Mouse (Mus musculus) E14TG2a.4 (cell line): ENCODE results near the gene Cerk.

Source experiments
- CTCF ChIP-seq: conservative IDR thresholded peaks from 2 replicates; pipeline ENCODE4 v1.5.1; 2014; ENCODE audit warnings: low read length
- NANOG ChIP-seq: IDR thresholded peaks from 2 replicates; pipeline ENCODE4 v1.6.1; 2014; ENCODE audit warnings: borderline replicate concordance, low read length, mixed read lengths
- POU5F1 ChIP-seq: IDR thresholded peaks from 2 replicates; pipeline ENCODE4 v1.6.1; 2014; ENCODE audit warnings: low read length, borderline replicate concordance

DNA sequence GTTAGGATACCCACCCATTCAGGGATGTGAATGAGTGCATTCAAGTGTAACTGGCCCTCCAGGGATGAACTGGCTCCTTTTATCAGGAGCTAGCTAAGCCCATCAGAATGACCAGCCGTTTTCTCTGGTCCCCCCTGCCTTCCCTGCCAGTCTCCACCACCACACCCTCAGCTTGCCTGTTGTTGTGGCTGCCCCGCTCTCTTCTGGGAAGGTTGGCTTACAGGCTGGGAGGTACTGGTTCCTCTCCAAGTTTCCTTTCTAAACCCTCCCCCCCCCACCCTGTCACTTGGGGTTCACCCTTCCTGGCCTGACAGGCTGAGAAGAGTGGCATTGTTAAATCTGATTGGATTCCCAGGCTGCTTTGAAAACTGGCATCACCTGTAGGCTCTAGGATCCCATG lies 88.1 kb downstream of the Cerk start:
- TF ChIP-seq CTCF (no peak), NANOG (no peak), POU5F1 (no peak)
